Mouse (Mus musculus) intestine, embryonic 14.5 days (tissue): ENCODE measurements around the gene Vmn1r85. TPM values are rescaled to one million over a fixed set of nuclear protein-coding genes. Genes with fewer than 3 reads are reported as not detected.

Experiments
- ATAC-seq: fragments of 200-750 bp; cut with Nextera tagmentation; replicated peaks from 2 replicates; pipeline ENCODE4 v1.8.0; 2017; ENCODE audit warnings: low read depth, moderate number of reproducible peaks, moderate TSS enrichment, moderate library complexity; ENCODE audit not compliant: low FRiP score, low TSS enrichment
- DNase-seq: peaks from one replicate; pipeline ENCODE4 v3.0.0-alpha.2; 2018; ENCODE audit warnings: low spot score
- H3K27ac ChIP-seq: fragments of 300-500 bp; sonication (generic); 2 replicates; pipeline ENCODE4 v1.5.1; 2014; ENCODE audit warnings: low read depth, mild to moderate bottlenecking, control low read depth
- H3K27me3 ChIP-seq: fragments of 300-500 bp; sonication (generic); replicated peaks from 2 replicates; pipeline ENCODE4 v1.6.1; 2014; ENCODE audit warnings: low read length, control low read depth; ENCODE audit not compliant: control insufficient read depth, insufficient read depth
- H3K36me3 ChIP-seq: fragments of 300-500 bp; sonication (generic); 2 replicates; pipeline ENCODE4 v1.6.1; 2014; ENCODE audit warnings: low read length, control low read depth; ENCODE audit not compliant: control insufficient read depth, insufficient read depth
- H3K4me1 ChIP-seq: fragments of 300-500 bp; sonication (generic); replicated peaks from 2 replicates; pipeline ENCODE4 v1.6.1; 2014; ENCODE audit warnings: low read length, control low read depth, mixed read lengths; ENCODE audit not compliant: control insufficient read depth, insufficient read depth
- H3K4me2 ChIP-seq: fragments of 300-500 bp; sonication (generic); 2 replicates; pipeline ENCODE4 v1.6.1; 2014; ENCODE audit warnings: low read length
- H3K4me3 ChIP-seq: fragments of 300-500 bp; sonication (generic); 2 replicates; pipeline ENCODE4 v1.5.1; 2014; ENCODE audit warnings: low read depth, low read length, control low read depth, mixed read lengths
- H3K9ac ChIP-seq: fragments of 300-500 bp; sonication (generic); 2 replicates; pipeline ENCODE4 v1.6.1; 2014; ENCODE audit warnings: mild to moderate bottlenecking, low read length
- H3K9me3 ChIP-seq: fragments of 300-500 bp; sonication (generic); 2 replicates; pipeline ENCODE4 v1.6.1; 2016; ENCODE audit warnings: low read length, control low read depth; ENCODE audit not compliant: control insufficient read depth
- WGBS: fragments of 180-500 bp; shearing (Covaris S2); extraction: QIAGEN DNeasy Blood & Tissue Kit; methylation state at CpG from one replicate; pipeline ENCODE4 v1.1.7; 2014; 5-methylcytosine and 5-hydroxymethylcytosine counted together
- polyA plus RNA-seq: library from polyadenylated mRNA; unstranded; fragments of >200 nt; fragmentation: Nextera tagmentation; extraction: Ambion mirVana; gene quantifications from 2 replicates; pipeline ENCODE4 v1.2.1, GENCODE M21; 2014

Gene Vmn1r85
- polyA plus RNA-seq, 1 experiment from 2014 or later: not detected

DNA sequence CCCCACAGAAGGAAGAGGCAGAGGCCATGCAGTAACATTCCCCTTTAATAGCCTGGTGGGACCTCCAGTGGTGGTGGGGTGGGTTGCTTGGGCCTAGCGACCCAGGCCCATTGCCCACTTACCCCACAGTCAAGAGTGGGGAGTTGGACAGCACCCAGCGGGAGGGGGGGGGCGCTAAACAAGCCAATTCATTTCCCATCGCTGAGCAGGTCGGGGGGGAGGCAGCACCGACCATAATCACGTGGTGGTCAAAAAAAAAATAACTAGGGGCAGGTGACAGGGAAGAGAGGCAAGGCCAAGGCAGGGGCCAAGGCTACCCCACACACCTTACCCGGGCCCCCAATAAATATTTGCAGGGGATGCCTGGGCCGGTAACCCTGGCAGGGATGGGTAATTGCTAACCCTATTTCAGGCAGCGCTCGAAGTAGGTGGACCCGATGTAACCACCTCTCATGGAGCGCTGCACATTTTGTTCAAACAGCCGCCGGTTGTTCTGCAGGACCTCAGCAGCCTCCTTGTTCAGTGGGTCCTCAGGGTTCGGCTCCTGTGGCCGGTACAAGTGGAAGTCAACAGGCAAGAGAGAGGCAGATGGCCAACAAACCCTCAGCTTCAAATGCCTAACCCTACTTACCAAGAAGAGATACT, 59.6 kb downstream of the Vmn1r85 start:
- H3K9ac ChIP-seq: no peak overlapping the region
- no peak for DNase-seq
- H3K4me1 ChIP-seq: peaks cover 29% of the 10 kb centered on the region
- H3K9me3 ChIP-seq: no peaks in the 10 kb centered on the region
- H3K4me2 ChIP-seq: peak overlapping the region; percentile 78; the same call in 1 of the 2 replicates
- peak overlapping the region; percentile 86 for H3K27ac ChIP-seq
- WGBS: 83% methylated on average over 17 of the region's 17 CpGs
- H3K36me3 ChIP-seq: peaks cover 50% of the 10 kb centered on the region
- ATAC-seq: no peak
- no peak overlapping the region for H3K4me3 ChIP-seq
- no peaks in the 10 kb centered on the region for H3K27me3 ChIP-seq

DNA sequence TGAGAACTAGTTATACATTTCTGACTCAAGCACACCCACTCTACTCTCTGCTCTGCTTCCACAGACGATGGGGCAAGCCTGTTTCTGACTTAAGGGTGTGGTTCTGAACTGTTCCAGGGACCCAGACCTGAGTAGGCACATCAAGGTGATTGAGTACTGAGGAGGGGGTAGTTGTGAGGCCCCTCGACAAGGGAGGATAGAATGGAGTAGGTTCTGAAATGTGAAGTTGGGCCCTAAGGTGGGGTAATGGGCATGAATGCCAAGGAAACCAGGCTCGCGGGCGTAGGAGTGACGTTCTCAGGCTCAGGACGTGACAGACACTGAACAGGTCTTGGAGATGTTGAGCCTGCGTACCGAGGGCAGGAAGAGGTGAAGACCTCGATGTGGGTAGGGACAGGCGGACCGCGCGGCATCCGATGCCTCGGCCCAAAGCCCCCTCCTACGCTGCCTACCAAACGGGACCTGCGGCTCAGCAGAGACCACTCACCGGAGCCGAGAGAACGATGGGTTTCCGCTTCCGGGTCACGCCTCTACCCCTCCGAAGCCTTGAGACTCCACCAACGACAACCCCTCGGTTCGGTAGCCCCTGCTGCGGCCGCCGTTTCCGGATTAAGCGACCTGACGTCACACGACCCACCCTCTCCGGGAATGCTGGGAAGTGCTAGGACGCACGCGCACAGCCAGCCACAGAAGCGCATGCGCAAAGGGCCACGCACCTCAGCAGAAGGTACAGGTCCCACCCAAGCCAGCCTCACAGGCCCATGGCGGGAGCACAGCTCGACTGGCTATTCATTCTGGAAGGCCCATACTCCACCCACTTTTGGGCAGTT, 60.6 kb downstream of the Vmn1r85 start, which contains the start of gene Chmp2a:
Chmp2a (minus strand) TSS at position 660 of the 830 bp plus-strand sequence.
- H3K27me3 ChIP-seq: no peaks in the 10 kb centered on the region
- under 1% methylated on average over 45 of the region's 45 CpGs for WGBS
- H3K9me3 ChIP-seq: no peaks in the 10 kb centered on the region
- peak within 1 kb of the TSS; percentile 78 for H3K4me2 ChIP-seq
- ATAC-seq: peak; percentile 75
- H3K4me3 ChIP-seq: peak within 1 kb of the TSS; percentile 61
- H3K36me3 ChIP-seq: peaks cover 60% of the 10 kb centered on the region
- peak within 1 kb of the TSS; percentile 86 for H3K27ac ChIP-seq
- DNase-seq: peak; percentile 96
- H3K4me1 ChIP-seq: peaks cover 29% of the 10 kb centered on the region
- H3K9ac ChIP-seq: peak within 1 kb of the TSS; percentile 79

DNA sequence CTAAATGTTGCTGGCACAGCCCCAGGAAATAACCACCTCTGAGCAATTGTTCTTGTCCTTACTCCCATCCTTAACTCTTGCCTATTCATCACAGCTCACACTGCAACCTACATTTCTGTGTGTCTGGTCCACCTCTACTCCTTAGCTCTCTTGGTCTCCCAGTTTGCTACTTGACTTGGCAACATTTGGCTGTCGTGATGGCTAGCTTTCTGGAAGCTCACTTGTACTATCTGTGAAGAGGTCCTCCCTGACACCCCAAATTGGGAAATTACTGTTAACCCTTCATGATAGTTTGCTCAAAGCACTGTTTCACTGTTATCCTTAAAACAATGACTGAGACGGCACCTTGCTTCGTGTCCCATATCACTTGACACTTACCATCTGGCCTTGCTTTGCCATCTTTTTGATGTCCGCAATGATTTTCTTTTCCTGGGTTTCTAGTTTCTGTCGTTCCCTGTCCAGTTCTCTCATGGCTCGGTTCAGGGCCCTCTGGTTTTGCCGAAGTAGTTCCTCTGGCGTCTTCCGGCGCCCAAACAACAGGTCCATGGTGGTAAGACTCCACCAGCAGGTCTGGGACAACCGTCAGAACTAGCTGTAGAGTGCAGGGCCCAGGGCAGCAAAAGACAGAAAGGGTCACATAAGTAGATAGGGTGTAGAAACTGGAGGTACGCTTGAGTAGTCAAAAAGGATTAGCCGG, 61.4 kb downstream of the Vmn1r85 start:
- H3K9me3 ChIP-seq: no peaks in the 10 kb centered on the region
- 40% methylated on average over 13 of the region's 13 CpGs for WGBS
- DNase-seq: peak; percentile 54
- H3K9ac ChIP-seq: peak overlapping the region; percentile 79
- H3K27me3 ChIP-seq: no peaks in the 10 kb centered on the region
- peaks cover 21% of the 10 kb centered on the region for H3K4me1 ChIP-seq
- H3K27ac ChIP-seq: peak overlapping the region; percentile 86
- H3K4me2 ChIP-seq: peak overlapping the region; percentile 78
- no peak for ATAC-seq
- H3K36me3 ChIP-seq: peaks cover 67% of the 10 kb centered on the region
- peak overlapping the region; percentile 61 for H3K4me3 ChIP-seq

Other genes starting within 250 kb of the Vmn1r85 start
- gene Zfp128, start 214.0 kb downstream of the Vmn1r85 start, polyA plus RNA-seq: 4.4 and 4.8 TPM in 2 replicates
- gene Zscan22, start 197.4 kb downstream of the Vmn1r85 start, polyA plus RNA-seq: 17.4 and 21.6 TPM in 2 replicates
- 1,510 and 1,578 TPM in 2 replicates for gene Rps5, start 172.9 kb downstream of the Vmn1r85 start, polyA plus RNA-seq
- 0.45 and 0.63 TPM in 2 replicates for gene Rnf225, start 167.8 kb downstream of the Vmn1r85 start, polyA plus RNA-seq
- gene Zfp324, start 129.3 kb downstream of the Vmn1r85 start, polyA plus RNA-seq: 7.4 and 8.3 TPM in 2 replicates
- 5.4 and 6.5 TPM in 2 replicates for gene Zfp446, start 117.3 kb downstream of the Vmn1r85 start, polyA plus RNA-seq
- gene Slc27a5, start 97.0 kb downstream of the Vmn1r85 start, polyA plus RNA-seq: 0.38 TPM in 1 of 2 replicates, not detected in the other
- 390 and 414 TPM in 2 replicates for gene Trim28, start 96.1 kb downstream of the Vmn1r85 start, polyA plus RNA-seq
- 23.7 and 26.9 TPM in 2 replicates for gene Zbtb45, start 85.1 kb downstream of the Vmn1r85 start, polyA plus RNA-seq
- gene Chmp2a, start 60.4 kb downstream of the Vmn1r85 start, polyA plus RNA-seq: 157 and 161 TPM in 2 replicates
- 72.7 and 124 TPM in 2 replicates for gene Ube2m, start 56.9 kb downstream of the Vmn1r85 start, polyA plus RNA-seq
- gene Mzf1, start 40.4 kb downstream of the Vmn1r85 start, polyA plus RNA-seq: 2.5 and 2.7 TPM in 2 replicates
- not detected in 2 replicates for gene Vmn1r86, start 24.7 kb upstream of the Vmn1r85 start, polyA plus RNA-seq
- gene Vmn1r87, start 45.0 kb upstream of the Vmn1r85 start, polyA plus RNA-seq: not detected in 2 replicates
- 0.03 TPM in 1 of 2 replicates, not detected in the other for gene Vmn1r88, start 64.4 kb upstream of the Vmn1r85 start, polyA plus RNA-seq
- not detected in 2 replicates for gene Vmn1r89, start 117.8 kb upstream of the Vmn1r85 start, polyA plus RNA-seq
- 110 and 115 TPM in 2 replicates for gene Lig1, start 182.1 kb upstream of the Vmn1r85 start, polyA plus RNA-seq
- gene Zswim9, start 183.5 kb upstream of the Vmn1r85 start, polyA plus RNA-seq: 4.7 and 6.0 TPM in 2 replicates
- 0.97 and 1.0 TPM in 2 replicates for gene Pla2g4c, start 229.5 kb upstream of the Vmn1r85 start, polyA plus RNA-seq